Mouse (Mus musculus) heart, adult 2 months (tissue): ENCODE data around the gene Lsm14a.

Experiments used
- CTCF ChIP-seq: fragments of 200-600 bp; IDR thresholded peaks from 2 replicates; pipeline ENCODE4 v1.8.1; 2022; ENCODE audit warnings: antibody characterized with exemption, mild to moderate bottlenecking, moderate library complexity
- EP300 ChIP-seq: fragments of 200-500 bp; IDR thresholded peaks from 2 replicates; pipeline ENCODE4 v1.6.1; 2011; ENCODE audit warnings: low read depth, low read length, control low read depth; ENCODE audit not compliant: insufficient read depth
- POLR2A ChIP-seq: fragments of 200-500 bp; IDR thresholded peaks from 2 replicates; pipeline ENCODE4 v1.6.1; 2011; ENCODE audit warnings: mild to moderate bottlenecking, low read depth, low read length, control low read depth; ENCODE audit not compliant: insufficient read depth

DNA sequence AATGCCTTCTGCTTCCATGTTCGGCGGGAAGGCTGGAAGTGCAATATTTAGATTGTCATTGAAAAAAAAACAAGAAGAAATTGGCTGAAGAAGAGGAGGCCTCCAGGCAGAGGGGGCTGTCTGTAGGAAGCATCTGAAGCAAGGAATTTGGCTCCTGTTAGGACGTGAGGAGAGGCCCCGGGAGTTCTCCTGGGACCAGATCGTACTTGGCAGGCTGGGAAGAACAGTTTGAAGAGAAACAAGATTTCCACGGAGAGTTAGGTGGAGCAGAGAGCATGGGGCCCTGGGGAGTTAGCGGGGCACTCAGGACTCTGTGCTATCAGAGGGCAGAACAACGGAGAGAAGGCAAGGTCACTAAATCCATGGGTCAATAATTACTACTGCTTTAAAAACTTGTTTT lies 69.8 kb downstream of the Lsm14a start:
- no peak for TF ChIP-seq CTCF
- TF ChIP-seq POLR2A, result no peak
- TF ChIP-seq EP300, result no peak
